Mouse (Mus musculus) hindbrain, embryonic 15.5 days (tissue): ENCODE results near the gene Lysmd3. TPM values are rescaled to one million over a fixed set of nuclear protein-coding genes. Genes with fewer than 3 reads are reported as not detected.
"Not testable (repeated sequence)": the region's sequence is repeated elsewhere in the genome, so short reads cannot be mapped to it uniquely, and the experiment has no call there.

ENCODE experiments used
- ATAC-seq: fragments of 200-750 bp; cut with Nextera tagmentation; 2 replicates; pipeline ENCODE4 v1.8.0; 2017; ENCODE audit warnings: low read depth, moderate number of reproducible peaks, moderate TSS enrichment; ENCODE audit not compliant: low FRiP score
- H3K27ac ChIP-seq: fragments of 300-500 bp; sonication (generic); replicated peaks from 2 replicates; pipeline ENCODE4 v1.5.1; 2015; ENCODE audit warnings: mild to moderate bottlenecking, inconsistent platforms
- H3K27me3 ChIP-seq: fragments of 300-500 bp; sonication (generic); 2 replicates; pipeline ENCODE4 v1.6.1; 2015; ENCODE audit warnings: control low read depth, inconsistent platforms
- H3K36me3 ChIP-seq: fragments of 300-500 bp; sonication (generic); 2 replicates; pipeline ENCODE4 v1.6.1; 2015; ENCODE audit warnings: control low read depth, inconsistent platforms
- H3K4me1 ChIP-seq: fragments of 300-500 bp; sonication (generic); replicated peaks from 2 replicates; pipeline ENCODE4 v1.6.1; 2015; ENCODE audit warnings: control low read depth, inconsistent platforms
- H3K4me2 ChIP-seq: fragments of 300-500 bp; sonication (generic); 2 replicates; pipeline ENCODE4 v1.6.1; 2015; ENCODE audit warnings: moderate library complexity, mild to moderate bottlenecking, inconsistent platforms
- H3K4me3 ChIP-seq: fragments of 300-500 bp; sonication (generic); 2 replicates; pipeline ENCODE4 v1.5.1; 2015; ENCODE audit warnings: mild to moderate bottlenecking, inconsistent platforms
- H3K9ac ChIP-seq: fragments of 300-500 bp; sonication (generic); 2 replicates; pipeline ENCODE4 v1.6.1; 2015; ENCODE audit warnings: inconsistent platforms
- H3K9me3 ChIP-seq: fragments of 300-500 bp; sonication (generic); 2 replicates; pipeline ENCODE4 v1.6.1; 2016; ENCODE audit warnings: control low read depth, inconsistent platforms
- WGBS: fragments of 180-500 bp; shearing (Covaris S2); methylation state at CpG from one replicate; pipeline ENCODE4 v1.1.7; 2015; 5-methylcytosine and 5-hydroxymethylcytosine counted together
- polyA plus RNA-seq: library from polyadenylated mRNA; unstranded; fragments of >200 nt; fragmentation: Nextera tagmentation; extraction: Ambion mirVana; gene quantifications from 2 replicates; pipeline ENCODE4 v1.2.1, GENCODE M21; 2015

Gene Lysmd3
- polyA plus RNA-seq, 1 experiment from 2014 or later, result 17.3 TPM

- Histone ChIP-seq H3K9me3 (no peaks in the 10 kb centered on the region), H3K4me1 (no peaks in the 10 kb centered on the region), H3K4me2 (no peak overlapping the region), H3K27me3 (no peaks in the 10 kb centered on the region), H3K4me3 (no peak overlapping the region), H3K27ac (no peak overlapping the region), H3K36me3 (no peaks in the 10 kb centered on the region), H3K9ac (no peak overlapping the region)
- WGBS, result 92% methylated on average over 11 of the region's 11 CpGs
- ATAC-seq, result no peak
Observed at GRCm38 (mm10) chr13:81644047-81644565, 13.4 kb upstream of the Lysmd3 start.

GRCm38 (mm10) chr13:81646348-81646747, 11.1 kb upstream of the Lysmd3 start:
- ATAC-seq, result no peak
- H3K4me3 ChIP-seq, result no peak overlapping the region
- no peaks in the 10 kb centered on the region for H3K9me3 ChIP-seq
- H3K4me1 ChIP-seq, result no peaks in the 10 kb centered on the region
- H3K4me2 ChIP-seq, result no peak overlapping the region
- no peak overlapping the region for H3K27ac ChIP-seq
- H3K36me3 ChIP-seq, result no peaks in the 10 kb centered on the region
- no peaks in the 10 kb centered on the region for H3K27me3 ChIP-seq
- H3K9ac ChIP-seq, result no peak overlapping the region
- WGBS, result 88% methylated on average over 6 of the region's 6 CpGs

GRCm38 (mm10) chr13:81650382-81650781, 7.1 kb upstream of the Lysmd3 start:
- WGBS, result 80% methylated on average over 5 of the region's 6 CpGs
- not testable (repeated sequence) for ATAC-seq, H3K9me3 ChIP-seq, H3K27me3 ChIP-seq, H3K36me3 ChIP-seq, H3K9ac ChIP-seq, H3K4me3 ChIP-seq, H3K4me1 ChIP-seq, H3K27ac ChIP-seq, H3K4me2 ChIP-seq

- Histone ChIP-seq H3K4me3 (peak overlapping the region; percentile 73), H3K27me3 (no peaks in the 10 kb centered on the region), H3K4me2 (peak overlapping the region; percentile 68), H3K27ac (peak overlapping the region; percentile 90; the same call in 1 of the 2 replicates), H3K36me3 (no peaks in the 10 kb centered on the region), H3K4me1 (peaks cover 23% of the 10 kb centered on the region), H3K9ac (no peak overlapping the region), H3K9me3 (no peaks in the 10 kb centered on the region)
- 5% methylated on average over 14 of the region's 14 CpGs for WGBS
- ATAC-seq, result no peak
Observed at GRCm38 (mm10) chr13:81656091-81656850, 1.2 kb upstream of the Lysmd3 start.

- peak overlapping the region; percentile 80 for H3K9ac ChIP-seq
- ATAC-seq, result no peak
- H3K36me3 ChIP-seq, result no peaks in the 10 kb centered on the region
- peak overlapping the region; percentile 73 for H3K4me3 ChIP-seq
- peak overlapping the region; percentile 90 for H3K27ac ChIP-seq
- peak overlapping the region; percentile 68 for H3K4me2 ChIP-seq
- H3K9me3 ChIP-seq, result no peaks in the 10 kb centered on the region
- peaks cover 23% of the 10 kb centered on the region for H3K4me1 ChIP-seq
- no peaks in the 10 kb centered on the region for H3K27me3 ChIP-seq
- 8% methylated on average over 5 of the region's 5 CpGs for WGBS
Observed at GRCm38 (mm10) chr13:81657008-81657350, 484 bp upstream of the Lysmd3 start.

- peak overlapping the region; percentile 80 for H3K9ac ChIP-seq
- H3K9me3 ChIP-seq, result no peaks in the 10 kb centered on the region
- peaks cover 23% of the 10 kb centered on the region for H3K4me1 ChIP-seq
- no peak; the same call in 1 of the 2 replicates for ATAC-seq
- H3K27ac ChIP-seq, result peak overlapping the region; percentile 90
- WGBS, result 5% methylated on average over 21 of the region's 21 CpGs
- no peaks in the 10 kb centered on the region for H3K27me3 ChIP-seq
- no peaks in the 10 kb centered on the region for H3K36me3 ChIP-seq
- H3K4me3 ChIP-seq, result peak overlapping the region; percentile 73
- peak overlapping the region; percentile 68 for H3K4me2 ChIP-seq
Observed at GRCm38 (mm10) chr13:81658053-81658752, 740 bp downstream of the Lysmd3 start.

- Histone ChIP-seq H3K9ac (no peak overlapping the region), H3K9me3 (no peaks in the 10 kb centered on the region), H3K36me3 (peaks cover 32% of the 10 kb centered on the region), H3K4me3 (no peak overlapping the region), H3K27me3 (no peaks in the 10 kb centered on the region), H3K27ac (no peak overlapping the region), H3K4me1 (peaks cover 10% of the 10 kb centered on the region), H3K4me2 (no peak overlapping the region)
- WGBS, result 81% methylated on average over 12 of the region's 12 CpGs
- peak; percentile 48 for ATAC-seq
Observed at GRCm38 (mm10) chr13:81663566-81664330, 6.3 kb downstream of the Lysmd3 start.

GRCm38 (mm10) chr13:81664331-81664698, 6.9 kb downstream of the Lysmd3 start:
- Histone ChIP-seq H3K36me3 (peaks cover 37% of the 10 kb centered on the region), H3K9ac (no peak overlapping the region), H3K4me2 (no peak overlapping the region), H3K27ac (no peak overlapping the region), H3K27me3 (no peaks in the 10 kb centered on the region), H3K4me1 (peaks cover 4% of the 10 kb centered on the region), H3K9me3 (no peaks in the 10 kb centered on the region), H3K4me3 (no peak overlapping the region)
- 89% methylated on average over 5 of the region's 5 CpGs for WGBS
- no peak for ATAC-seq

- Histone ChIP-seq H3K4me1 (no peaks in the 10 kb centered on the region), H3K27ac (no peak overlapping the region), H3K27me3 (no peaks in the 10 kb centered on the region), H3K9ac (no peak overlapping the region), H3K36me3 (peaks cover 43% of the 10 kb centered on the region), H3K4me3 (no peak overlapping the region), H3K4me2 (no peak overlapping the region), H3K9me3 (no peaks in the 10 kb centered on the region)
- WGBS, result 94% methylated on average over 5 of the region's 5 CpGs
- ATAC-seq, result no peak
Observed at GRCm38 (mm10) chr13:81667713-81668112, 10.2 kb downstream of the Lysmd3 start.

GRCm38 (mm10) chr13:81675333-81675732, 17.9 kb downstream of the Lysmd3 start:
- Histone ChIP-seq H3K9me3 (no peaks in the 10 kb centered on the region), H3K9ac (no peak overlapping the region), H3K27me3 (no peaks in the 10 kb centered on the region), H3K4me2 (no peak overlapping the region), H3K4me3 (no peak overlapping the region), H3K36me3 (peaks cover 23% of the 10 kb centered on the region), H3K27ac (no peak overlapping the region), H3K4me1 (no peaks in the 10 kb centered on the region)
- ATAC-seq, result no peak
- whole genome bisulfite sequencing, result 89% methylated on average over 8 of the region's 8 CpGs

- no peak for ATAC-seq
- no peak overlapping the region for H3K9ac ChIP-seq
- WGBS, result 98% methylated on average over 3 of the region's 3 CpGs
- H3K27ac ChIP-seq, result no peak overlapping the region
- H3K27me3 ChIP-seq, result no peaks in the 10 kb centered on the region
- H3K9me3 ChIP-seq, result no peaks in the 10 kb centered on the region
- H3K36me3 ChIP-seq, result 0 out of 2 replicates have a peak, but pooled peaks cover 2% of the 10 kb centered on the region
- H3K4me2 ChIP-seq, result no peak overlapping the region
- no peaks in the 10 kb centered on the region for H3K4me1 ChIP-seq
- H3K4me3 ChIP-seq, result no peak overlapping the region
Observed at GRCm38 (mm10) chr13:81683107-81683506, 25.6 kb downstream of the Lysmd3 start.

GRCm38 (mm10) chr13:81684258-81684657, 26.8 kb downstream of the Lysmd3 start:
- H3K27ac ChIP-seq, result no peak overlapping the region
- 0 out of 2 replicates have a peak, but pooled peaks cover 2% of the 10 kb centered on the region for H3K36me3 ChIP-seq
- no peak overlapping the region for H3K9ac ChIP-seq
- no peak overlapping the region for H3K4me3 ChIP-seq
- no peak overlapping the region for H3K4me2 ChIP-seq
- H3K9me3 ChIP-seq, result no peaks in the 10 kb centered on the region
- WGBS, result 93% methylated on average over 5 of the region's 5 CpGs
- H3K4me1 ChIP-seq, result no peaks in the 10 kb centered on the region
- no peaks in the 10 kb centered on the region for H3K27me3 ChIP-seq
- ATAC-seq, result no peak
